Mouse (Mus musculus) MEL (cell line): ENCODE results near the gene D630003M21Rik. TPM values are rescaled to one million over a fixed set of nuclear protein-coding genes. Genes with fewer than 3 reads are reported as not detected.

ENCODE experiments used
- DNase-seq: peaks from one replicate; pipeline ENCODE4 v3.0.0; 2011; ENCODE audit warnings: low read depth, low spot score
- H3K27ac ChIP-seq: 2 replicates; pipeline ENCODE4 v1.5.1; 2012; ENCODE audit warnings: low read depth, mild to moderate bottlenecking, control low read depth, low read length, moderate library complexity; ENCODE audit not compliant: control insufficient read depth
- H3K27me3 ChIP-seq, 2 experiments: fragments of 150-350 bp in 1 of 2; sonication (generic) in 1 of 2; 2 replicates each; pipeline ENCODE4 v1.6.1; 2012; ENCODE audit warnings: low read length in 2 of 2, mild to moderate bottlenecking in 2 of 2, improper control_type of control experiment in 1 of 2, moderate library complexity in 1 of 2; ENCODE audit not compliant: insufficient read depth in 2 of 2, control insufficient read depth in 1 of 2
- H3K36me3 ChIP-seq, 2 experiments: 2 replicates each; pipeline ENCODE4 v1.6.1; 2012 to 2014; ENCODE audit warnings: low read length in 2 of 2, improper control_type of control experiment in 1 of 2, inconsistent platforms in 1 of 2, mild to moderate bottlenecking in 1 of 2; ENCODE audit not compliant: insufficient read depth in 2 of 2, control insufficient read depth in 1 of 2
- H3K4me1 ChIP-seq, 2 experiments: fragments of 150-350 bp in 1 of 2; sonication (generic) in 1 of 2; 2 replicates each; pipeline ENCODE4 v1.6.1; 2012; ENCODE audit warnings: low read length in 2 of 2, improper control_type of control experiment in 1 of 2, mild to moderate bottlenecking in 1 of 2; ENCODE audit not compliant: insufficient read depth in 2 of 2, control insufficient read depth in 1 of 2
- H3K4me3 ChIP-seq, 2 experiments: fragments of 150-350 bp in 1 of 2; sonication (generic) in 1 of 2; 2 replicates each; pipeline ENCODE4 v1.5.1; 2012; ENCODE audit warnings: low read depth in 2 of 2, low read length in 2 of 2, mild to moderate bottlenecking in 2 of 2, moderate library complexity in 2 of 2, control low read depth in 1 of 2, improper control_type of control experiment in 1 of 2; ENCODE audit not compliant: control insufficient read depth in 1 of 2, insufficient read depth in 1 of 2
- H3K79me2 ChIP-seq: 2 replicates; pipeline ENCODE4 v1.6.1; 2012; ENCODE audit warnings: mild to moderate bottlenecking, low read length, moderate library complexity; ENCODE audit not compliant: control insufficient read depth, poor library complexity, insufficient read depth
- H3K9ac ChIP-seq: 2 replicates; pipeline ENCODE4 v1.6.1; 2012; ENCODE audit warnings: low read depth, mild to moderate bottlenecking, control low read depth, low read length, moderate library complexity; ENCODE audit not compliant: control insufficient read depth, poor library complexity, severe bottlenecking
- H3K9me3 ChIP-seq: fragments of 150-350 bp; sonication (generic); replicated peaks from 2 replicates; pipeline ENCODE4 v1.6.1; 2012; ENCODE audit warnings: mild to moderate bottlenecking, low read length, improper control_type of control experiment, moderate library complexity; ENCODE audit not compliant: insufficient read depth
- BHLHE40 ChIP-seq: IDR thresholded peaks from 2 replicates; pipeline ENCODE4 v1.6.1; 2012; ENCODE audit warnings: low read depth, mild to moderate bottlenecking, inconsistent platforms, low read length, improper control_type of control experiment, borderline replicate concordance
- E2F4 ChIP-seq: IDR thresholded peaks from 2 replicates; pipeline ENCODE4 v1.6.1; 2011; ENCODE audit warnings: low read depth, low read length, improper control_type of control experiment, borderline replicate concordance
- ELF1 ChIP-seq: IDR thresholded peaks from 2 replicates; pipeline ENCODE4 v1.6.1; 2014; ENCODE audit warnings: low read depth, mild to moderate bottlenecking, inconsistent platforms, low read length, improper control_type of control experiment, moderate library complexity
- GATA1 ChIP-seq: IDR thresholded peaks from 2 replicates; pipeline ENCODE4 v1.6.1; 2011; ENCODE audit warnings: low read depth, low read length, improper control_type of control experiment
- HCFC1 ChIP-seq: IDR thresholded peaks from 2 replicates; pipeline ENCODE4 v1.6.1; 2012; ENCODE audit warnings: low read depth, mild to moderate bottlenecking, inconsistent platforms, low read length, improper control_type of control experiment, moderate library complexity
- JUND ChIP-seq: IDR thresholded peaks from 2 replicates; pipeline ENCODE4 v1.6.1; 2011; ENCODE audit warnings: low read depth, mild to moderate bottlenecking, improper control_type of control experiment, low read length
- KAT2A ChIP-seq: conservative IDR thresholded peaks from 2 replicates; pipeline ENCODE4 v1.6.1; 2012; ENCODE audit warnings: low read depth, low read length, improper control_type of control experiment, inconsistent platforms
- MAFK ChIP-seq: IDR thresholded peaks from 2 replicates; pipeline ENCODE4 v1.6.1; 2011; ENCODE audit warnings: low read depth, mild to moderate bottlenecking, low read length, improper control_type of control experiment, borderline replicate concordance
- MAX ChIP-seq: IDR thresholded peaks from 2 replicates; pipeline ENCODE4 v1.6.1; 2011; ENCODE audit warnings: low read length, improper control_type of control experiment
- MAZ ChIP-seq: IDR thresholded peaks from 2 replicates; pipeline ENCODE4 v1.6.1; 2012; ENCODE audit warnings: low read depth, mild to moderate bottlenecking, inconsistent platforms, low read length, improper control_type of control experiment
- NELFE ChIP-seq: IDR thresholded peaks from 2 replicates; pipeline ENCODE4 v1.6.1; 2011; ENCODE audit warnings: low read depth, low read length, improper control_type of control experiment
- NRF1 ChIP-seq: IDR thresholded peaks from 2 replicates; pipeline ENCODE4 v1.6.1; 2014; ENCODE audit warnings: low read depth, mild to moderate bottlenecking, inconsistent platforms, low read length, improper control_type of control experiment, moderate library complexity; ENCODE audit not compliant: poor library complexity, insufficient read depth, severe bottlenecking
- POLR2A ChIP-seq, 2 experiments: IDR thresholded peaks; 2 replicates each; pipeline ENCODE4 v1.6.1; 2011 to 2012; ENCODE audit warnings: low read length in 2 of 2, mild to moderate bottlenecking in 2 of 2, control low read depth in 1 of 2, improper control_type of control experiment in 1 of 2, low read depth in 1 of 2, moderate library complexity in 1 of 2; ENCODE audit not compliant: control insufficient read depth in 1 of 2, insufficient read depth in 1 of 2, poor library complexity in 1 of 2
- POLR2AphosphoS2 ChIP-seq: IDR thresholded peaks from 2 replicates; pipeline ENCODE4 v1.6.1; 2011; ENCODE audit warnings: low read length, improper control_type of control experiment
- RAD21 ChIP-seq: IDR thresholded peaks from 2 replicates; pipeline ENCODE4 v1.6.1; 2011; ENCODE audit warnings: mild to moderate bottlenecking, low read depth, low read length, improper control_type of control experiment
- RCOR1 ChIP-seq: IDR thresholded peaks from 2 replicates; pipeline ENCODE4 v1.6.1; 2012; ENCODE audit warnings: low read depth, mild to moderate bottlenecking, inconsistent platforms, low read length, improper control_type of control experiment
- SIN3A ChIP-seq: IDR thresholded peaks from 2 replicates; pipeline ENCODE4 v1.6.1; 2012; ENCODE audit warnings: low read length, improper control_type of control experiment, inconsistent platforms
- SMC3 ChIP-seq: IDR thresholded peaks from 2 replicates; pipeline ENCODE4 v1.6.1; 2011; ENCODE audit warnings: low read depth, low read length, improper control_type of control experiment
- USF1 ChIP-seq: IDR thresholded peaks from 2 replicates; pipeline ENCODE4 v1.6.1; 2014; ENCODE audit warnings: low read depth, mild to moderate bottlenecking, inconsistent platforms, low read length, improper control_type of control experiment, moderate library complexity
- ZC3H11A ChIP-seq: IDR thresholded peaks from 2 replicates; pipeline ENCODE4 v1.6.1; 2012; ENCODE audit warnings: low read depth, mild to moderate bottlenecking, inconsistent platforms, low read length, improper control_type of control experiment
- ZKSCAN1 ChIP-seq: IDR thresholded peaks from 2 replicates; pipeline ENCODE4 v1.6.1; 2012; ENCODE audit warnings: low read depth, mild to moderate bottlenecking, inconsistent platforms, low read length, improper control_type of control experiment, moderate library complexity
- ZMIZ1 ChIP-seq: IDR thresholded peaks from 2 replicates; pipeline ENCODE4 v1.6.1; 2012; ENCODE audit warnings: low read depth, mild to moderate bottlenecking, inconsistent platforms, low read length, improper control_type of control experiment, moderate library complexity
- polyA plus RNA-seq, 2 experiments: library from polyadenylated mRNA; stranded (reverse) in 1 of 2; unstranded in 1 of 2; fragments of >175 nt in 1 of 2; fragments of >200 nt in 1 of 2; gene quantifications; 2 replicates each; pipeline versions ENCODE4 v1.2.1 to v1.2.4; 2012; ENCODE audit warnings: low replicate concordance in 2 of 2, low read depth in 1 of 2; ENCODE audit not compliant: insufficient read length in 2 of 2, insufficient read depth in 1 of 2, missing spikeins in 1 of 2
- total RNA-seq: library from RNA; depleted of rRNA; stranded (reverse); fragments of 300-350 nt; gene quantifications from 2 replicates; pipeline ENCODE4 v1.2.3, GENCODE M21; 2012

The D630003M21Rik gene
- total and polyA plus RNA-seq, 3 experiments: 0.10 TPM; not detected in 2

- DNase-seq: no peak
- H3K4me1 ChIP-seq: no peaks in the 10 kb centered on the region
- no peaks in the 10 kb centered on the region for H3K36me3 ChIP-seq
- no peak overlapping the region for H3K27ac ChIP-seq
- no peak overlapping the region for H3K9ac ChIP-seq
- no peak overlapping the region for H3K4me3 ChIP-seq
- H3K79me2 ChIP-seq: no peaks in the 10 kb centered on the region
- H3K9me3 ChIP-seq: no peaks in the 10 kb centered on the region
- H3K27me3 ChIP-seq: peaks cover 0 to 2% of the 10 kb centered on the region in 2 experiments; a peak in 1 of 4 replicates
- TF ChIP-seq NELFE: no peak
- no peak for TF ChIP-seq ELF1
- no peak for TF ChIP-seq GATA1
- TF ChIP-seq POLR2A (IDR thresholded peaks at IDR 0.05; ENCODE audit: control insufficient read depth in 1 of 2, insufficient read depth in 1 of 2, low read depth in 1 of 2, low read length in 2 of 2, poor library complexity in 1 of 2): no peak
- TF ChIP-seq SIN3A: no peak
- no peak for TF ChIP-seq NRF1
- TF ChIP-seq RAD21: no peak
- TF ChIP-seq POLR2AphosphoS2: no peak
- TF ChIP-seq HCFC1: no peak
- TF ChIP-seq MAFK: no peak
- no peak for TF ChIP-seq KAT2A
- TF ChIP-seq JUND: no peak
- no peak for TF ChIP-seq RCOR1
- TF ChIP-seq E2F4: no peak
- TF ChIP-seq USF1: no peak
- TF ChIP-seq BHLHE40: no peak
- TF ChIP-seq MAX: no peak
- TF ChIP-seq ZC3H11A: no peak
Observed at GRCm38 (mm10) chr2:158193611-158194336, 35.2 kb downstream of the D630003M21Rik start.

GRCm38 (mm10) chr2:158191098-158191497, 37.9 kb downstream of the D630003M21Rik start:
- H3K4me1 ChIP-seq: no peaks in the 10 kb centered on the region
- H3K36me3 ChIP-seq: no peaks in the 10 kb centered on the region
- no peak for DNase-seq
- no peaks in the 10 kb centered on the region for H3K79me2 ChIP-seq
- no peaks in the 10 kb centered on the region for H3K9me3 ChIP-seq
- H3K9ac ChIP-seq: no peak overlapping the region
- TF ChIP-seq ZC3H11A (no peak), ZKSCAN1 (no peak), NRF1 (no peak), ZMIZ1 (no peak), POLR2AphosphoS2 (no peak), NELFE (no peak), MAZ (no peak), SMC3 (no peak), KAT2A (no peak)
- H3K27me3 ChIP-seq: no peaks in the 10 kb centered on the region
- no peak overlapping the region for H3K27ac ChIP-seq
- H3K4me3 ChIP-seq: no peak overlapping the region
